Mouse (Mus musculus) MN1 (cell line): Measurements from ENCODE around the gene Dyrk1b.
"Not testable (repeated sequence)": the region's sequence is repeated elsewhere in the genome, so short reads cannot be mapped to it uniquely, and the experiment has no call there.

Experiments used
- DNase-seq: peaks from one replicate; pipeline ENCODE4 v3.0.0-alpha.2; 2016; ENCODE audit warnings: low spot score

Gene Dyrk1b

GRCm38 (mm10) chr7:28195414-28196098 lies 16.3 kb downstream of the Dyrk1b start:
- no peak for DNase-seq

DNA sequence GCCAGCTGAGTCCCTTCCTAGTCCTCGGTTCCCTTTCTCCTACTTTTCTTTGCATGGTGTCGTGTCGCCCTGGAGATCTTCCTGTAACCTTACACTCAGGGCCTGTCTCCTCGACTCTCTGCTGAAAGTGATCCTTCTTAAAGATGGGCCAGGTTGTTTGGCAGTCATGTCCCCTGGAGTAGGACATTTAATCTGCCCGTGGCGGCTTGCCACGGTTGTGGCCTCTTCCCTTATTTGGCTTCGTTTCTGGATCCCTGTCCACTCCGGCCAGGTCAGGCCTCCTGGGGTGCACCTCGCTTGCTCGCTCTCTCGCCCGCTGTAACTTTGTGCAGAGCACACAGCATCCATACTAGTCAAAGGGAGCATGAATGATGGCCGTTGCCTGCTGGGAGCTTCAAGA lies 17.3 kb downstream of the Dyrk1b start:
- DNase-seq, result no peak

- no peak for DNase-seq
These were observed 19.8 kb downstream of the Dyrk1b start for GRCm38 (mm10) chr7:28199054-28199453.

DNA sequence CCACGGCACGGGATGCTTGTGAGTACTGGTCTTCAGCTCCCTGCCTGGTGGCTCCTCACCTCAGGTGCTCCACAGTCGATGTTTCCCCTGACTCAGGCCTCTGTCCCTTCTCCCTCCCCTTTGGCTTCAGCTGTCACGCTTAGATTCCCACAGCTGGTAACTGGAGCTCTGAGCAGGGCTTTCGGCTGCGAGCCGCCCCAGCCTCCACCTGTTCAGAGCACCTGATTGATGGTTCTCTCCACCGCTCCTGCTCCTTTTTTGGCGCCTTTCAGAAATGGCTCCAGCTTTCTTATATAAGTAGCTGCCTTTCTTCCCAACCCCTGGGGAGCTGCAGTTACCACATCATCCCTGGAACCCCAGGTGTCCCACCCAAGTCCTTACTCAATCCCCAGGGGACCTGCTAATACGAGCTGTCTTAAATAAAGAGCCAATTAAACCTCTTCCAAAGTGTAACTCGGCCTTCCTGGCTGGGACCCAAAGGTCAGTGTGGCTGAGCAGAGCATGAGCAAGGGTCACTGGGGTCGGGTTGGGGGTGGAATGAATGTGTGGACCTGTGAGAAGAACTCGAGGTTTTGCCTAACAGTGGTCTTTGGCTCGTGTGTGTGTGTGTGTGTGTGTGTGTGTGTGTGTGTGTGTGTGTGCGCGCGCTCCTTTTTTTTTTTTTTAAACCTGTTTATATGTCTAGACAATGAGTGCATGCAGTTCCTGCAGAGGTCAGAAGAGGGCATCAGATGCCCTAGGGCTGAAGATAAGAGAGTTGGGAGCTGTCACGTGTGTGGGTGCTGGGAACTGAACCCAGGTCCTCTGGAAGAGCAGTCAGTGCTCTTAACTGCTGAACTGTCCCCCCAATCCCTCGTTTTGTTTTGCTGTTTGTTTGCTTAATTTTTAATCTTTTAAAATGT lies 24.2 kb downstream of the Dyrk1b start:
- no peak for DNase-seq

DNA sequence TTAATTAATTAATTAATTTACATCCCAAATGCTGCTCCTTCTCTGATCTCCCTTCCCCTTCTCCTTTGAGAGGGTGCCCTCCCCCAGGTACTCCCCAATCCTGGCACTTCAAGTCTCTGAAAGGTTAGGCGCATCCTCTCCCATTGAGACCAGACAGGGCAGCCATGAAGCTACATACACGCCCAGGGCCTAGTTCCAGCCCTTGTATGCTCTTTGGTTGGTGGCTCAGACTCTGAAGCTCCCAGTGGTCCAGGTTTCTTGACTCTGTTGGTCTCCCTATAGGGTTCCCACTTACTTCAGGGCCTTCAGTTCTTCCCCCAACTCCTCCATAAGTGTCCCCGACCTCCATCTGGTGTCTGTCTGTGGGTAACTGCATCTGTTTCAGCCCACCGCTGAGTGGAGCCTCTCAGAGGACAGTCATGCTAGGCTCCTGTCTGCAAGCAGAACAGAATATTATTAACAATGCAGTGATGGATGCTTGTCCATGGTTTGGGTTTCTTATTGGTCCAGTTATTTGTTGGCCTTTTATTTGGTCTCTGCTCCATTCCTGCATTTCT lies 26.9 kb downstream of the Dyrk1b start:
- DNase-seq, result no peak

DNA sequence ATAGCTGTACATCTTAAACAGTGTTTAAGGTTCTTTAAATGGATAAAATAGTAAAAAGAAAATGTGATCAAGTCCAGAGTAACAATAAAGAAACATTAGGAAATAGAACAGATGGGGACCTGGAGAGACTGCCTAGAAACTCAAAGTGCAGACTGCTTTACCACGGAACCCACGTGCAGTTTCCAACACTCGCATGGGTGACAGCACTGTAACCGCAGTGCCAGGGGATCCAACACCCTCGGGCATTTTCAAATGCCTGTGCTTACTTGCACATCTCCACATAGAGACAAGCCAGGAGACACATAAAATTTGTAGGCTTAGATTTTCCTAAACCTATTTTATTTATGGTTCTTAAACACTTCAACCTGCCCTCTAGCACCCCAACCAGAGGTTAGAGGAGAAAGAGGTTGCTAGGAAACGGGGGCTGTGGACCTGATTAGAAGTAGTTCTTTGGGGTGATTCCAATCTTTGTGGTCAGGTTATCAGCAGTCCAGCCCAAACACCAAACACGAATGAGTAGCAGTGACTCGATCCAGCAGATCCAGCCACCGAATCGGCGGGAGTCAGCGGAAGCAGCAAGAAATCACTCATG lies 29.2 kb downstream of the Dyrk1b start:
- no peak for DNase-seq

DNA sequence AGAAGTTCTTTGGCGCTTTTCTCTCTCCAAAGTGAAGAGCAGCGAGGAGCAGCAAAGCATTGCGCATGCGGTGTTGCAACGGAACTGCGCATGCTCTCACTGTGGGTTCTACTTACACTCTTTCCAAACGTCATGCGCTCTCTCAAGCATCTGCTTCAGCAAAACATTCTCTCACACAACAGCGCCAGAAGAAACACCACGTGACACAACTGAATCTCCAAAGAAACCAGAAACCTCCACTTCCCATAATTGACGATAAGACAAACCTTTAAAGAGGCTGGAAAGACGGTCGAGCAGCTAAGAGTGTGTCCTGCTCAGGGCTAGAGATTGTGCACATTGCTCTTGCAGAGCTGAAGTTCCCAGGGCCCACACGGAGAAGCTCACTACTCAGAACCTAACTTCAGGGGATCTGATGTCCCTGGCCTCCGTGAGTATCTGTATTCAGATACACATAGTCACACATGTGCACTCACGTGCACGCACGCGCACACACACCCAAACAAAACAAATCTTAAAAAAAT lies 29.8 kb downstream of the Dyrk1b start:
- peak; percentile 84 for DNase-seq

- DNase-seq, result no peak
These were observed 31.5 kb downstream of the Dyrk1b start for GRCm38 (mm10) chr7:28210731-28211130.

DNA sequence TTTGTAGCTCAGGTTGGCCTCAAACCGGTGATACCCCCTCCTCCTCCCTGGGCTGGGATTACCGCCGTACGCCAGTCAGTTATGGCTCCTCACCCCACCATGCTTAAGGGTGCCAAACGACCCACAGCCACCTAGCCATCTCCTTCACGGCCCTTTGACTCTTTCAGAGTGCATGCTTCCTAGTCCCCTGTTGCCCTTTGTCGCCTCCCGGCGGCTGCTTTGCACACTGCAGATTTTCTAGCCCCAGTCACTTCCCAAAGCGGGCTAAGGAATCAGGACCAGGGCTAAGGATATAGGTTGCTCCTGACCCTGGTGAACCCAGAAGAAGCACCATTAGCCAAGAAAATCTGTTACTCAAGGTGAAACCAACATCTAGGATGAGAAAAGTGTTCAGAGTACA lies 34.9 kb downstream of the Dyrk1b start:
- peak; percentile 52 for DNase-seq

- not testable (repeated sequence) for DNase-seq
These were observed 36.7 kb downstream of the Dyrk1b start for GRCm38 (mm10) chr7:28215950-28216349.

DNA sequence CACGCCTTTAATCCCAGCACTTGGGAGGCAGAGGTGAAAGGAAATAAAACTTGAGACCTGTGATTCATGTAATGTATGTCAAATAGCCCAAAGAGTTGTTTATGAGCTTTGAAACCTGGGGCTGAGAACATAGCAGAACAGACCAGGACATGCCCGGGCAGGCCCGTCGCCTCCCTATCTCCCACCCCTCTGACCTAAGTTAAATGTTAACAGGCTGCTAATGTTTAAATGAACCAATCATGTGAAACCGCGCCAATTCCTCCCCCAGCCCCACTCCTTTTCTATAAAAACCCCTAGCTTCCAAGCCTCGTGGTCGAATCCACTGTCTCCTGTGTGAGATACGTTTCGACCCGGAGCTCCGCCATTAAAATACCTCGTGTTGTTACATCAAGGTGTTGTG lies 38.5 kb downstream of the Dyrk1b start:
- not testable (repeated sequence) for DNase-seq

GRCm38 (mm10) chr7:28218951-28219740 lies 39.9 kb downstream of the Dyrk1b start:
- DNase-seq, result peak; percentile 82

DNA sequence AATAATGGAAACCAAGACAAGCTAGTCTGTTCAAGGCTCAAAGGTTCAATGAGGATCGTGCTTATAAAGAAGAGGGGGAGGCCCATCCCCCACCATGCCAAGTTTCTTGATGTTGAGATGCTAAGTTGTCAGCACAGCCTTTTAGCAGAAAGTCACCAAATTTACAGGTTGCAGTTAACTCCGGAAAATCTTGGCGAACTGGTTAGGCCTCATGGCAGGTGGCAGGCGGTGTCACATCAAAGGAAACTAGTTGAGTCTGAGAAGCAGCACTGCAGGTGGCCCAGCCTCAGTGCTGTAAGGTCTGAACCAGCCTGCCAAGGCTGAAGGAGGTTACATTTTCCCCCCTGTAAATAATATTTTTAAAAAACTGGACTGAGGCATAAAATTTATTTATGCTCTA lies 47.6 kb downstream of the Dyrk1b start:
- DNase-seq, result not testable (repeated sequence)

- DNase-seq, result not testable (repeated sequence)
These were observed 48.2 kb downstream of the Dyrk1b start for GRCm38 (mm10) chr7:28227421-28227820.
